Mouse (Mus musculus) G1E (cell line): ENCODE measurements around the gene Dusp8. TPM values are rescaled to one million over a fixed set of nuclear protein-coding genes. Genes with fewer than 3 reads are reported as not detected.

ENCODE experiments used
- ATAC-seq: 2 replicates; pipeline ENCODE4 v1.8.0; 2016; ENCODE audit warnings: mild to moderate bottlenecking; ENCODE audit not compliant: insufficient number of reproducible peaks, poor library complexity, low FRiP score, severe bottlenecking; ENCODE audit errors: extremely low read depth
- DNase-seq: peaks from one replicate; pipeline ENCODE4 v3.0.0; 2012; ENCODE audit warnings: low spot score
- H3K27me3 ChIP-seq: 2 replicates; pipeline ENCODE4 v1.6.1; 2012; ENCODE audit warnings: mild to moderate bottlenecking, low read length, inconsistent platforms; ENCODE audit not compliant: insufficient read depth
- H3K36me3 ChIP-seq: replicated peaks from 2 replicates; pipeline ENCODE3; 2012; ENCODE audit warnings: mild to moderate bottlenecking, inconsistent platforms
- H3K4me1 ChIP-seq: 2 replicates; pipeline ENCODE4 v1.6.1; 2012; ENCODE audit warnings: low read depth, low read length, inconsistent platforms, mixed read lengths; ENCODE audit not compliant: insufficient read depth
- H3K4me3 ChIP-seq: 2 replicates; pipeline ENCODE4 v1.5.1; 2012; ENCODE audit warnings: low read depth, mild to moderate bottlenecking, inconsistent platforms, low read length, moderate library complexity, mixed read lengths
- H3K9me3 ChIP-seq: replicated peaks from 2 replicates; pipeline ENCODE4 v1.6.1; 2012; ENCODE audit warnings: inconsistent platforms
- CTCF ChIP-seq: IDR thresholded peaks from 2 replicates; pipeline ENCODE4 v1.5.1; 2012; ENCODE audit warnings: low read depth, low read length, inconsistent platforms, mixed read lengths
- GATA1 ChIP-seq: IDR thresholded peaks from 2 replicates; pipeline ENCODE4 v1.6.1; 2012; ENCODE audit warnings: borderline replicate concordance, low read length, inconsistent platforms, mixed read lengths
- GATA2 ChIP-seq: IDR thresholded peaks from 2 replicates; pipeline ENCODE4 v1.6.1; 2012; ENCODE audit warnings: low read depth, low read length, inconsistent platforms, borderline replicate concordance
- POLR2AphosphoS5 ChIP-seq: IDR thresholded peaks from 2 replicates; pipeline ENCODE4 v1.6.1; 2012; ENCODE audit warnings: low read depth, low read length, inconsistent platforms; ENCODE audit not compliant: insufficient replicate concordance
- TAL1 ChIP-seq: conservative IDR thresholded peaks from 2 replicates; pipeline ENCODE4 v1.6.1; 2012; ENCODE audit warnings: low read depth, low read length, inconsistent platforms, mixed read lengths
- polyA plus RNA-seq: library from polyadenylated mRNA; stranded (reverse); fragments of >175 nt; gene quantifications from 2 replicates; pipeline ENCODE4 v1.2.3, GENCODE M21; 2012
- total RNA-seq, 2 experiments: library from RNA; stranded (forward) in 1 of 2; stranded (reverse) in 1 of 2; fragments of 200-1000 nt in 1 of 2; fragments of >200 nt in 1 of 2; fragmentation: Nextera tagmentation in 1 of 2; gene quantifications; 2 replicates each; pipeline ENCODE4 v1.2.3; 2014 to 2017

Dusp8 gene
- total and polyA plus RNA-seq, 3 experiments, result 0.11 to 2.0 TPM; not detected in 1

GRCm38 (mm10) chr7:142071212-142071578, 24.4 kb downstream of the Dusp8 start:
- DNase-seq, result no peak
- Histone ChIP-seq H3K9me3 (no peaks in the 10 kb centered on the region), H3K4me1 (0 out of 2 replicates have a peak, but pooled peaks cover 2% of the 10 kb centered on the region), H3K36me3 (no peaks in the 10 kb centered on the region), H3K4me3 (no peak overlapping the region), H3K27me3 (peaks cover 48% of the 10 kb centered on the region)
- no peak for TF ChIP-seq CTCF
- TF ChIP-seq GATA1, result no peak
- no peak for TF ChIP-seq TAL1
- no peak for TF ChIP-seq POLR2AphosphoS5
- no peak for TF ChIP-seq GATA2
- ATAC-seq, result no peak

- no peaks in the 10 kb centered on the region for H3K9me3 ChIP-seq
- peaks cover 48% of the 10 kb centered on the region for H3K27me3 ChIP-seq
- peak; percentile 19; the same call in 1 of the 2 replicates for TF ChIP-seq CTCF
- no peak for TF ChIP-seq POLR2AphosphoS5
- H3K4me3 ChIP-seq, result no peak overlapping the region
- ATAC-seq, result no peak
- DNase-seq, result peak; percentile 28
- 0 out of 2 replicates have a peak, but pooled peaks cover 2% of the 10 kb centered on the region for H3K4me1 ChIP-seq
- H3K36me3 ChIP-seq, result no peaks in the 10 kb centered on the region
These were observed 25.0 kb downstream of the Dusp8 start for GRCm38 (mm10) chr7:142070458-142071211.

- ATAC-seq, result no peak
- DNase-seq, result no peak
- Histone ChIP-seq H3K27me3 (peaks cover 39% of the 10 kb centered on the region), H3K9me3 (no peaks in the 10 kb centered on the region), H3K4me1 (0 out of 2 replicates have a peak, but pooled peaks cover 2% of the 10 kb centered on the region), H3K36me3 (no peaks in the 10 kb centered on the region), H3K4me3 (no peak overlapping the region)
- no peak for TF ChIP-seq GATA2
- TF ChIP-seq CTCF, result no peak
- no peak for TF ChIP-seq TAL1
- TF ChIP-seq POLR2AphosphoS5, result no peak
- no peak for TF ChIP-seq GATA1
These were observed 27.2 kb downstream of the Dusp8 start for GRCm38 (mm10) chr7:142068429-142068828.

GRCm38 (mm10) chr7:142060931-142061565, 34.6 kb downstream of the Dusp8 start, which contains the start of gene Mob2:
Mob2 (minus strand) TSS chr7:142061065.
- Histone ChIP-seq H3K27me3 (peaks cover 3% of the 10 kb centered on the region; the same call in 1 of the 2 replicates), H3K9me3 (no peaks in the 10 kb centered on the region), H3K4me3 (peak within 1 kb of the TSS; percentile 89), H3K4me1 (peaks cover 39% of the 10 kb centered on the region), H3K36me3 (peaks cover 31% of the 10 kb centered on the region)
- ATAC-seq (peak; percentile 87), DNase-seq (peak; percentile 86)
- TF ChIP-seq GATA1 (no peak), CTCF (no peak)

GRCm38 (mm10) chr7:142060185-142060930, 35.3 kb downstream of the Dusp8 start:
- ATAC-seq (no peak), DNase-seq (peak; percentile 28)
- Histone ChIP-seq H3K4me3 (peak overlapping the region; percentile 89), H3K36me3 (peaks cover 37% of the 10 kb centered on the region), H3K9me3 (no peaks in the 10 kb centered on the region), H3K27me3 (peaks cover 3% of the 10 kb centered on the region; the same call in 1 of the 2 replicates), H3K4me1 (peaks cover 40% of the 10 kb centered on the region)
- TF ChIP-seq POLR2AphosphoS5, result no peak
- TF ChIP-seq TAL1, result no peak
- TF ChIP-seq GATA2, result no peak
- TF ChIP-seq CTCF, result no peak

GRCm38 (mm10) chr7:142059024-142059423, 36.6 kb downstream of the Dusp8 start:
- H3K4me3 ChIP-seq, result no peak overlapping the region
- peaks cover 41% of the 10 kb centered on the region for H3K4me1 ChIP-seq
- DNase-seq (no peak), ATAC-seq (no peak)
- no peak for TF ChIP-seq CTCF
- no peak for TF ChIP-seq POLR2AphosphoS5
- no peak for TF ChIP-seq GATA2
- no peak for TF ChIP-seq GATA1
- no peak for TF ChIP-seq TAL1
- peaks cover 49% of the 10 kb centered on the region for H3K36me3 ChIP-seq
- no peaks in the 10 kb centered on the region for H3K9me3 ChIP-seq
- no peaks in the 10 kb centered on the region for H3K27me3 ChIP-seq
